Mouse (Mus musculus): ENCODE results near the gene Gm11444. TPM values are rescaled to one million over a fixed set of nuclear protein-coding genes. Genes with fewer than 3 reads are reported as not detected.

The Gm11444 gene
- polyA plus RNA-seq, 1 experiment: 8.4 TPM

- Histone ChIP-seq H3K4me1 (ENCODE audit: control insufficient read depth, insufficient read depth, low read length) (peaks cover 46% of the 10 kb centered on the region), H3K27me3 (ENCODE audit: control insufficient read depth, insufficient read depth, low read length) (peaks cover 5% of the 10 kb centered on the region), H3K27ac (ENCODE audit: control insufficient read depth, insufficient read depth, low read depth, low read length) (no peak overlapping the region), H3K4me3 (ENCODE audit: control insufficient read depth, low read depth, low read length) (peak overlapping the region; percentile 39), H3K36me3 (ENCODE audit: control insufficient read depth, insufficient read depth, low read length) (no peaks in the 10 kb centered on the region)
- TF ChIP-seq POLR2A (IDR thresholded peaks at IDR 0.05; ENCODE audit: control insufficient read depth, low read depth, low read length) (no peak), CTCF (IDR thresholded peaks at IDR 0.05; ENCODE audit: control insufficient read depth, insufficient read depth, insufficient replicate concordance, low read depth, low read length) (no peak)
Measured at GRCm38 (mm10) chr11:85838424-85839257, 11.5 kb downstream of the Gm11444 start.

DNA sequence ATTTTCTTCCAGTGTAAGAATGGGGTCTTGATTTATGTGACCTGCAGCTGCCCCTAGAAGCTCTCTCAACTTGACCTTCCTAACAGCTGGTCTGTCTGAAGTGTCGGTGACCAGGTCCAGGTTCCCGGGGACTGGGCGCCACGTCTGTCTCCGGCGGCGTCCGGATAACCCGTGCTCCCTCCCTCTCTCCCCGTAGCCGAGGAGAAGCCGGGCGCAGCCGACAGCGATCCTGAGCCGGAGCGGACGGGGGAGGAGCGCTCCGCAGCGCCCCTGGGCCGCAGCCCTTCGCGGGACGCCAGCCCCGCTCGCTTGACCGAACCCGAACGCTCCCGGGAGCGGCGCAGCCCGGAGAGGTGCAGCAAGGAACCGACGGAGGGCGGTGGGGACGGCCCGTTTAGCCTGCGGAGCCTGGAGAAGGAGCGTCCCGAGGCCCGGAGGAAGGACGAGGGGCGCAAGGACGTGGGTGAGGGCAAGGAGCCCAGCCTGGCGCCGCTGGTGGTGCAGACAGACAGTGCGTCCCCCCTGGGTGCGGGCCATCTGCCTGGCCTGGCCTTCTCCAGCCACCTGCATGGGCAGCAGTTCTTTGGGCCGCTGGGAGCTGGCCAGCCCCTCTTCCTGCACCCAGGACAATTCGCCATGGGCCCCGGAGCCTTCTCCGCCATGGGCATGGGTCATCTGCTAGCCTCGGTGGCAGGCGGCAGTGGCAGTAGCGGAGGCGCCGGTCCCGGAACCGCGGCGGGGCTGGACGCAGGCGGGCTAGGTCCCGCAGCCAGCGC is 12.3 kb downstream of the Gm11444 start:
- TF ChIP-seq CTCF (IDR thresholded peaks at IDR 0.05; ENCODE audit: control insufficient read depth, insufficient read depth, insufficient replicate concordance, low read depth, low read length) (no peak), POLR2A (IDR thresholded peaks at IDR 0.05; ENCODE audit: control insufficient read depth, low read depth, low read length) (no peak)
- H3K36me3 ChIP-seq (ENCODE audit: control insufficient read depth, insufficient read depth, low read length): no peaks in the 10 kb centered on the region
- H3K27ac ChIP-seq (ENCODE audit: control insufficient read depth, insufficient read depth, low read depth, low read length): 0 out of 2 replicates have a peak overlapping the region, but pooled peaks have one; percentile 1

DNA sequence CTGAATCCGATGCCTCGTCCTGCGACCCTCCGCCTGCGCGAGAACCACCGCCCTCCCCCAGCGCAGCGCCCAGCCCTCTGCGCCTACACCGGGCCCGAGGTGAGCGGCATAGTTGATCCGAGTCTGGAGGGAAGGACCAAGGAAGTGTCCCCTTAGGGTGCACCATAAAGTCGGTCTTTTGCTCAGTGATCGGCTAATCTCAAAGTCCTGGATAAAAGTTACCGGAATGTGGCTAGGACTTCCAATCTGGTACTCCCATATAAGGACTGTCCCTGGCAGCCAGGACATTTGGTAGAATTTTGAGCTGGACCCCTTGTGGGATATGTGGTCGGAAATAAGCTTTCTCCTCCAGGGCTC is 12.9 kb downstream of the Gm11444 start:
- TF ChIP-seq CTCF (IDR thresholded peaks at IDR 0.05; ENCODE audit: control insufficient read depth, insufficient read depth, insufficient replicate concordance, low read depth, low read length): no peak
- TF ChIP-seq POLR2A (IDR thresholded peaks at IDR 0.05; ENCODE audit: control insufficient read depth, low read depth, low read length): no peak
- no peak overlapping the region for H3K27ac ChIP-seq (ENCODE audit: control insufficient read depth, insufficient read depth, low read depth, low read length)
- no peaks in the 10 kb centered on the region for H3K36me3 ChIP-seq (ENCODE audit: control insufficient read depth, insufficient read depth, low read length)
- H3K27me3 ChIP-seq (ENCODE audit: control insufficient read depth, insufficient read depth, low read length): peaks cover 5% of the 10 kb centered on the region
- no peak overlapping the region for H3K4me3 ChIP-seq (ENCODE audit: control insufficient read depth, low read depth, low read length)
- peaks cover 33% of the 10 kb centered on the region for H3K4me1 ChIP-seq (ENCODE audit: control insufficient read depth, insufficient read depth, low read length)

More for the DNA sequence above, 12.3 kb downstream of the Gm11444 start:
- peaks cover 5% of the 10 kb centered on the region for H3K27me3 ChIP-seq (ENCODE audit: control insufficient read depth, insufficient read depth, low read length)
- peak overlapping the region; percentile 39 for H3K4me3 ChIP-seq (ENCODE audit: control insufficient read depth, low read depth, low read length)
- H3K4me1 ChIP-seq (ENCODE audit: control insufficient read depth, insufficient read depth, low read length): peaks cover 38% of the 10 kb centered on the region

- Histone ChIP-seq H3K27me3 (ENCODE audit: control insufficient read depth, insufficient read depth, low read length) (peaks cover 5% of the 10 kb centered on the region), H3K36me3 (ENCODE audit: control insufficient read depth, insufficient read depth, low read length) (no peaks in the 10 kb centered on the region), H3K4me3 (ENCODE audit: control insufficient read depth, low read depth, low read length) (no peak overlapping the region), H3K4me1 (ENCODE audit: control insufficient read depth, insufficient read depth, low read length) (peaks cover 34% of the 10 kb centered on the region), H3K27ac (ENCODE audit: control insufficient read depth, insufficient read depth, low read depth, low read length) (no peak overlapping the region)
- TF ChIP-seq POLR2A (IDR thresholded peaks at IDR 0.05; ENCODE audit: control insufficient read depth, low read depth, low read length): no peak
- TF ChIP-seq CTCF (IDR thresholded peaks at IDR 0.05; ENCODE audit: control insufficient read depth, insufficient read depth, insufficient replicate concordance, low read depth, low read length): no peak
Measured at GRCm38 (mm10) chr11:85836523-85837290, 13.4 kb downstream of the Gm11444 start.

- H3K27me3 ChIP-seq (ENCODE audit: control insufficient read depth, insufficient read depth, low read length): peaks cover 5% of the 10 kb centered on the region
- H3K36me3 ChIP-seq (ENCODE audit: control insufficient read depth, insufficient read depth, low read length): no peaks in the 10 kb centered on the region
- no peak overlapping the region for H3K27ac ChIP-seq (ENCODE audit: control insufficient read depth, insufficient read depth, low read depth, low read length)
- no peak overlapping the region for H3K4me3 ChIP-seq (ENCODE audit: control insufficient read depth, low read depth, low read length)
- H3K4me1 ChIP-seq (ENCODE audit: control insufficient read depth, insufficient read depth, low read length): peaks cover 31% of the 10 kb centered on the region
- TF ChIP-seq CTCF (IDR thresholded peaks at IDR 0.05; ENCODE audit: control insufficient read depth, insufficient read depth, insufficient replicate concordance, low read depth, low read length): no peak
- no peak for TF ChIP-seq POLR2A (IDR thresholded peaks at IDR 0.05; ENCODE audit: control insufficient read depth, low read depth, low read length)
Measured at GRCm38 (mm10) chr11:85835753-85836522, 14.2 kb downstream of the Gm11444 start.

GRCm38 (mm10) chr11:85835001-85835752 is 15.0 kb downstream of the Gm11444 start:
- H3K36me3 ChIP-seq (ENCODE audit: control insufficient read depth, insufficient read depth, low read length): no peaks in the 10 kb centered on the region
- TF ChIP-seq POLR2A (IDR thresholded peaks at IDR 0.05; ENCODE audit: control insufficient read depth, low read depth, low read length) (no peak), CTCF (IDR thresholded peaks at IDR 0.05; ENCODE audit: control insufficient read depth, insufficient read depth, insufficient replicate concordance, low read depth, low read length) (no peak)
- peaks cover 2% of the 10 kb centered on the region; the same call in 1 of the 2 replicates for H3K27me3 ChIP-seq (ENCODE audit: control insufficient read depth, insufficient read depth, low read length)
- no peak overlapping the region for H3K4me3 ChIP-seq (ENCODE audit: control insufficient read depth, low read depth, low read length)
- no peak overlapping the region for H3K27ac ChIP-seq (ENCODE audit: control insufficient read depth, insufficient read depth, low read depth, low read length)
- peaks cover 29% of the 10 kb centered on the region for H3K4me1 ChIP-seq (ENCODE audit: control insufficient read depth, insufficient read depth, low read length)

Data from testis, adult 2 months (tissue).